Mouse (Mus musculus) small intestine, adult 2 months (tissue): ENCODE data around the gene Megf11.

Source experiments
- CTCF ChIP-seq: fragments of 200-500 bp; IDR thresholded peaks from 2 replicates; pipeline ENCODE4 v1.5.1; 2012; ENCODE audit warnings: low read depth, mild to moderate bottlenecking, control low read depth, inconsistent platforms, low read length, moderate library complexity, mixed read lengths; ENCODE audit not compliant: insufficient replicate concordance, insufficient read length; ENCODE audit errors: extremely low read depth
- POLR2A ChIP-seq: fragments of 200-500 bp; IDR thresholded peaks from 2 replicates; pipeline ENCODE4 v1.6.1; 2012; ENCODE audit warnings: low read depth, mild to moderate bottlenecking, control low read depth, inconsistent platforms, low read length, moderate library complexity

DNA sequence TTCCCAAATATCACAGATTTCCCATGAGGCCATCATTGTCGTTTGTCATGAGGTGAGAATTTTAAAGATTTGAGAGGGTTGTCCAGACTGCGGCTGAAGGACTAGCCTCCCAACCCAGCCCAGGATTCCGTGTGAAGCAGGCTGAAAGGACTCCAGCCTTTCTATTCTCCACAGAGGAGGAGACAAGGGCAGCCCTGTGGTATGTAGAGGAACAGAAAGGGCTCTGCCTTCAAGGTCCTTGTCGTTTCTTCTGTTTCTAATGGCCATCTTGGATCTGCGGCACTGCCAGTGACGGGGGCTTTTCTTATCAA lies 121.7 kb downstream of the Megf11 start:
- TF ChIP-seq POLR2A (no peak), CTCF (no peak)
